ENCODE assay signal across 7 mouse cellular contexts in the genomic region with DNA sequence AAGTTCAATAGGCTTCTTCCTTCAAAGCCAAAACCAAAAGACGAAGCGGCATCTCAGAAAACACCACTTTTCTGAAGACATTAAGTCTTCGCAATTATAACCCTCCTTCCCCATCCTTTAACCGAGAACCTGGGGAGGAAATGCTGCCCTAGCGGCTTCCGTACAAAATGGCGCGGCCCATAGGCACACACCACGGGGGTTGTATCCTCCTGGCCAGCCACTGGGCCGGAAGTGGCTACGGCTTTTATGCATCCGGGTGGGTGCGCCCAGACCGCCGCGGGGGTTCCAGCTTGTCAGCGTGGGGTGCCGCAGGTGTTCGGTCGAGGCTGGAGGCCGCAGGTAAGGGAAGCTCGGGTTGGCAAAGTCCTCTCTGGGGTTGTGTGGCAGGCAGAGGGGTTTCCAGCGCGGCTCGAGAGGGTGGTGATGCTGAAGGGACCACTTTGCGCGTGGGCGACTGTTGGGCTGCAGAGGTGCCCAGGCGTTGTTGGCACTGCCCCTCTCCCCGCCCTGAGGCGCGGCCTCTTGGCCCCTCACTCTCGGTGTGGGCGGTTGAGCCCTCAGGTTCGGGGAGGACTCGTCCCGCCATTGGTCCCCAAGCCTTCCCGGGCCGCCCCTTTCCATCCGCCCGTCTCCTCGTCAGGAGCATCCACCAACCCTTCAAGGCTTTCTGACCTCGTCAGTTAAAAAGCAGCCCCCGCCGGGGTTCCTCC. TPM values are rescaled to one million over a fixed set of nuclear protein-coding genes. Genes with fewer than 3 reads are reported as not detected.
DNase-seq lines count a peak whose midpoint lies in the region; ATAC-seq lines count a peak whose summit lies in the region.

Gene Exd2, plus strand, starts transcription at position 154 of the 710 bp plus-strand sequence.

- H3K4me1 ChIP-seq in intestine, embryonic 15.5 days (replicated peaks) = no peaks in the 10 kb centered on the region; the same call in 1 of the 2 replicates
- H3K4me1 ChIP-seq in midbrain, embryonic 10.5 days = peaks cover 9% of the 10 kb centered on the region

- H3K27me3 ChIP-seq in intestine, embryonic 15.5 days (replicated peaks) = no peaks in the 10 kb centered on the region
- H3K27me3 ChIP-seq in midbrain, embryonic 10.5 days (ENCODE audit: low read depth, poor library complexity, severe bottlenecking) = no peaks in the 10 kb centered on the region

- ATAC-seq in intestine, embryonic 15.5 days = peak; percentile 99

- DNase-seq in adrenal gland, adult 2 months = peak; percentile 94
- DNase-seq in embryo, embryonic 11.5 days (ENCODE audit: low read depth, low spot score) = peak; percentile 69
- peak; percentile 88 to 89 for DNase-seq in gastrocnemius, postnatal 36 days
- peak; percentile 89 to 96 for DNase-seq in left cerebral cortex, postnatal 25 days (ENCODE audit: low spot score in 2 of 2)
- DNase-seq in midbrain, embryonic 10.5 days (ENCODE audit: low spot score) = peak; percentile 87
- DNase-seq in right cerebral cortex, postnatal 4 days = peak; percentile 87

- H3K4me2 ChIP-seq in intestine, embryonic 15.5 days (replicated peaks) = peak within 1 kb of the TSS; percentile 82

- H3K36me3 ChIP-seq in intestine, embryonic 15.5 days = no peaks in the 10 kb centered on the region
- no peaks in the 10 kb centered on the region for H3K36me3 ChIP-seq in midbrain, embryonic 10.5 days

- peak within 1 kb of the TSS; percentile 83 for H3K27ac ChIP-seq in intestine, embryonic 15.5 days
- H3K27ac ChIP-seq in midbrain, embryonic 10.5 days (replicated peaks) = peak within 1 kb of the TSS; percentile 96

- H3K4me3 ChIP-seq in intestine, embryonic 15.5 days (replicated peaks) = peak within 1 kb of the TSS; percentile 89
- H3K4me3 ChIP-seq in midbrain, embryonic 10.5 days = peak within 1 kb of the TSS; percentile 88

- H3K9ac ChIP-seq in intestine, embryonic 15.5 days = peak within 1 kb of the TSS; percentile 76

- under 1% methylated on average over 45 of the region's 45 CpGs for WGBS in intestine, embryonic 15.5 days
- WGBS in midbrain, embryonic 10.5 days = under 1% methylated on average over 45 of the region's 45 CpGs

- intact Hi-C loops in gastrocnemius, postnatal 36 days (cut with DNase I) = loop anchor here (2.0 kb wide), 1 partner anchor 28 kb away; no protein-coding TSS in a partner anchor
- intact Hi-C loops in left cerebral cortex, postnatal 25 days (cut with DNase I) = loop anchor here (1.0 to 5.0 kb wide), 2 partner anchors 27 to 306 kb away; partner anchors contain the start of gene Dcaf5

- no peaks in the 10 kb centered on the region for H3K9me3 ChIP-seq in intestine, embryonic 15.5 days
- no peaks in the 10 kb centered on the region; the same call in 1 of the 2 replicates for H3K9me3 ChIP-seq in midbrain, embryonic 10.5 days (replicated peaks)

RNA-seq across cellular contexts. Expression of gene Exd2, which starts in this region (rescaled TPM):
- total RNA-seq in adrenal gland, adult 2 months (2021) = 10 to 100 TPM; 16.3 to 20.5 TPM
- polyA plus RNA-seq in adrenal gland, adult 2 months (2012; rRNA removed) = 7.1 and 7.8 TPM in 2 replicates
- total RNA-seq in gastrocnemius, postnatal 36 days (2021) = 10 to 100 TPM; 33.5 to 34.2 TPM
- 22.4 and 23.1 TPM in 2 replicates for polyA plus RNA-seq in intestine, embryonic 15.5 days (2015; fragmentation: Nextera tagmentation; extraction: Ambion mirVana)
- total RNA-seq in left cerebral cortex, postnatal 25 days (2021) = 100 to 1,000 TPM; 121 to 131 TPM
- polyA plus RNA-seq in midbrain, embryonic 10.5 days (2016; fragmentation: Nextera tagmentation; extraction: Ambion mirVana) = 39.0 and 44.1 TPM in 2 replicates

Comparison
In these comparisons a context has a peak if more than half of its experiments do, and no peak if none do; other contexts are left out.
1. Peak in every context shown above with its lines: DNase-seq, ATAC-seq, H3K4me3 ChIP-seq and H3K27ac ChIP-seq.